Mouse (Mus musculus): ENCODE results near the gene Ier5l. TPM values are rescaled to one million over a fixed set of nuclear protein-coding genes. Genes with fewer than 3 reads are reported as not detected.
A peak's percentile ranks its signal among the peaks of the same experiment; 100 is the strongest.

The Ier5l gene
- polyA plus RNA-seq, 2 experiments = 0.10 to 0.86 TPM

- no peak overlapping the region for H3K4me3 ChIP-seq (ENCODE audit: insufficient read depth in 1 of 2, low read depth in 2 of 2, low read length in 2 of 2)
- no peak for TF ChIP-seq CTCF (IDR thresholded peaks at IDR 0.05; ENCODE audit: low read depth)
- no peak for TF ChIP-seq EP300 (IDR thresholded peaks at IDR 0.05; ENCODE audit: low read depth)
- no peak for DNase-seq (ENCODE audit: low read depth in 3 of 3, low spot score in 3 of 3)
- WGBS (ENCODE audit: insufficient replicate concordance) = 31% methylated on average over 4 of the region's 4 CpGs
- peaks cover 59% of the 10 kb centered on the region for H3K27me3 ChIP-seq (ENCODE audit: control insufficient read depth, insufficient read depth, low read length)
- H3K27ac ChIP-seq = no peak overlapping the region
- no peak overlapping the region; the same call in 1 of the 2 replicates for H3K4me2 ChIP-seq (ENCODE audit: low read depth)
- H3K36me3 ChIP-seq (replicated peaks; ENCODE audit: control insufficient read depth, insufficient read depth, low read depth) = no peaks in the 10 kb centered on the region
- H3K9ac ChIP-seq (replicated peaks) = no peak overlapping the region
- no peaks in the 10 kb centered on the region; a peak in 1 of 4 replicates for H3K4me1 ChIP-seq (replicated peaks; ENCODE audit: control insufficient read depth in 2 of 2, insufficient read depth in 2 of 2, low read length in 1 of 2)
- H3K9me3 ChIP-seq (ENCODE audit: control insufficient read depth, low read length) = no peaks in the 10 kb centered on the region
- no peak for ATAC-seq (ENCODE audit: insufficient read depth)
These were observed 757 bp upstream of the Ier5l start for GRCm38 (mm10) chr2:30474776-30475175.

- no peaks in the 10 kb centered on the region for H3K9me3 ChIP-seq (ENCODE audit: control insufficient read depth, low read length)
- DNase-seq (ENCODE audit: low read depth in 3 of 3, low spot score in 3 of 3) = no peak
- peak overlapping the region; percentile 41 to 47 for H3K4me3 ChIP-seq (ENCODE audit: insufficient read depth in 1 of 2, low read depth in 2 of 2, low read length in 2 of 2)
- peak overlapping the region; percentile 62 for H3K4me2 ChIP-seq (ENCODE audit: low read depth)
- WGBS (ENCODE audit: insufficient replicate concordance) = under 1% methylated on average over 79 of the region's 80 CpGs
- H3K9ac ChIP-seq (replicated peaks) = no peak overlapping the region
- no peak for TF ChIP-seq CTCF (IDR thresholded peaks at IDR 0.05; ENCODE audit: low read depth)
- no peak for TF ChIP-seq EP300 (IDR thresholded peaks at IDR 0.05; ENCODE audit: low read depth)
- peak; percentile 38; the same call in 1 of the 2 replicates for ATAC-seq (ENCODE audit: insufficient read depth)
- no peaks in the 10 kb centered on the region; a peak in 1 of 4 replicates for H3K4me1 ChIP-seq (replicated peaks; ENCODE audit: control insufficient read depth in 2 of 2, insufficient read depth in 2 of 2, low read length in 1 of 2)
- peaks cover 65% of the 10 kb centered on the region for H3K27me3 ChIP-seq (ENCODE audit: control insufficient read depth, insufficient read depth, low read length)
- no peaks in the 10 kb centered on the region for H3K36me3 ChIP-seq (replicated peaks; ENCODE audit: control insufficient read depth, insufficient read depth, low read depth)
- no peak overlapping the region for H3K27ac ChIP-seq
These were observed 488 bp downstream of the Ier5l start for GRCm38 (mm10) chr2:30473431-30474031.

GRCm38 (mm10) chr2:30472731-30473351, 1.2 kb downstream of the Ier5l start:
- H3K9me3 ChIP-seq (ENCODE audit: control insufficient read depth, low read length) = no peaks in the 10 kb centered on the region
- H3K27me3 ChIP-seq (ENCODE audit: control insufficient read depth, insufficient read depth, low read length) = peaks cover 69% of the 10 kb centered on the region
- ATAC-seq (ENCODE audit: insufficient read depth) = no peak
- H3K4me1 ChIP-seq (replicated peaks; ENCODE audit: control insufficient read depth in 2 of 2, insufficient read depth in 2 of 2, low read length in 1 of 2) = no peaks in the 10 kb centered on the region; a peak in 1 of 4 replicates
- H3K4me2 ChIP-seq (ENCODE audit: low read depth) = peak overlapping the region; percentile 62
- H3K4me3 ChIP-seq (ENCODE audit: insufficient read depth in 1 of 2, low read depth in 2 of 2, low read length in 2 of 2) = peak overlapping the region; percentile 36 to 47
- H3K27ac ChIP-seq = no peak overlapping the region
- H3K9ac ChIP-seq (replicated peaks) = no peak overlapping the region
- no peak for TF ChIP-seq EP300 (IDR thresholded peaks at IDR 0.05; ENCODE audit: low read depth)
- no peak for TF ChIP-seq CTCF (IDR thresholded peaks at IDR 0.05; ENCODE audit: low read depth)
- 1% methylated on average over 60 of the region's 60 CpGs for WGBS (ENCODE audit: insufficient replicate concordance)
- H3K36me3 ChIP-seq (replicated peaks; ENCODE audit: control insufficient read depth, insufficient read depth, low read depth) = no peaks in the 10 kb centered on the region
- no peak for DNase-seq (ENCODE audit: low read depth in 3 of 3, low spot score in 3 of 3)

GRCm38 (mm10) chr2:30471795-30472720, 2.0 kb downstream of the Ier5l start:
- no peak overlapping the region for H3K27ac ChIP-seq

More at GRCm38 (mm10) chr2:30471795-30472720, 2.0 kb downstream of the Ier5l start:
- WGBS (ENCODE audit: insufficient replicate concordance) = under 1% methylated on average over 45 of the region's 51 CpGs
- ATAC-seq (ENCODE audit: insufficient read depth) (peak; percentile 30), DNase-seq (ENCODE audit: low read depth in 3 of 3, low spot score in 3 of 3) (peak in 2 of 3 experiments; percentile 24 to 44)
- TF ChIP-seq EP300 (IDR thresholded peaks at IDR 0.05; ENCODE audit: low read depth) (no peak), CTCF (IDR thresholded peaks at IDR 0.05; ENCODE audit: low read depth) (no peak)
- Histone ChIP-seq H3K9me3 (ENCODE audit: control insufficient read depth, low read length) (no peaks in the 10 kb centered on the region), H3K27me3 (ENCODE audit: control insufficient read depth, insufficient read depth, low read length) (peaks cover 69% of the 10 kb centered on the region), H3K4me1 (replicated peaks; ENCODE audit: control insufficient read depth in 2 of 2, insufficient read depth in 2 of 2, low read length in 1 of 2) (no peaks in the 10 kb centered on the region; a peak in 1 of 4 replicates), H3K4me2 (ENCODE audit: low read depth) (peak overlapping the region; percentile 62), H3K4me3 (ENCODE audit: insufficient read depth in 1 of 2, low read depth in 2 of 2, low read length in 2 of 2) (peak overlapping the region; percentile 36 to 47), H3K36me3 (replicated peaks; ENCODE audit: control insufficient read depth, insufficient read depth, low read depth) (no peaks in the 10 kb centered on the region), H3K9ac (replicated peaks) (no peak overlapping the region)
